Mouse (Mus musculus): ENCODE measurements at regions not wholly inside any gene's neighbourhood (a gene's known extent, or its start where the extent isn't known, plus 50 kb on each side); places are given as distances from the start of the nearest gene placed in this dataset.

GRCm38 (mm10) chr14:98520966-98521365 is 351.4 kb upstream of the Dach1 start:
- no peak for DNase-seq (ENCODE audit: low spot score)

- no peak for DNase-seq (ENCODE audit: low spot score)
Observed at GRCm38 (mm10) chr14:98505321-98505720, 335.8 kb upstream of the Dach1 start.

- no peak for DNase-seq (ENCODE audit: low spot score)
Observed at GRCm38 (mm10) chr14:98477416-98477815, 307.9 kb upstream of the Dach1 start.

GRCm38 (mm10) chr14:98471803-98472509 is 302.4 kb upstream of the Dach1 start:
- DNase-seq (ENCODE audit: low spot score) = peak; percentile 2

GRCm38 (mm10) chr14:98454461-98454860 is 284.9 kb upstream of the Dach1 start:
- DNase-seq (ENCODE audit: low spot score) = no peak

GRCm38 (mm10) chr14:98452191-98452590 is 282.6 kb upstream of the Dach1 start:
- no peak for DNase-seq (ENCODE audit: low spot score)

- DNase-seq (ENCODE audit: low spot score) = no peak
Observed at GRCm38 (mm10) chr14:98449568-98449967, 280.0 kb upstream of the Dach1 start.

GRCm38 (mm10) chr14:98442411-98442810 is 272.8 kb upstream of the Dach1 start:
- no peak for DNase-seq (ENCODE audit: low spot score)

GRCm38 (mm10) chr14:98441954-98442353 is 272.4 kb upstream of the Dach1 start:
- DNase-seq (ENCODE audit: low spot score) = no peak

- DNase-seq (ENCODE audit: low spot score) = no peak
Observed at GRCm38 (mm10) chr14:98431959-98432358, 262.4 kb upstream of the Dach1 start.

GRCm38 (mm10) chr14:98417719-98418118 is 248.2 kb upstream of the Dach1 start:
- DNase-seq (ENCODE audit: low spot score) = no peak

- no peak for DNase-seq (ENCODE audit: low spot score)
Observed at GRCm38 (mm10) chr14:98414201-98414600, 244.6 kb upstream of the Dach1 start.

GRCm38 (mm10) chr14:98405936-98406635 is 236.5 kb upstream of the Dach1 start:
- DNase-seq (ENCODE audit: low spot score) = no peak

GRCm38 (mm10) chr14:98404026-98404425 is 234.5 kb upstream of the Dach1 start:
- no peak for DNase-seq (ENCODE audit: low spot score)

GRCm38 (mm10) chr14:98387871-98388270 is 218.3 kb upstream of the Dach1 start:
- DNase-seq (ENCODE audit: low spot score) = no peak
